Mouse (Mus musculus): ENCODE results near the gene Dnajb13. TPM values are rescaled to one million over a fixed set of nuclear protein-coding genes. Genes with fewer than 3 reads are reported as not detected.
A peak's percentile ranks its signal among the peaks of the same experiment; 100 is the strongest.

Dnajb13 gene
- polyA plus RNA-seq, 1 experiment from 2014 or later = 4.7 TPM

- ATAC-seq (ENCODE audit: low read depth) = no peak
- no peak for DNase-seq (ENCODE audit: low spot score)
- no peak overlapping the region for H3K4me2 ChIP-seq (ENCODE audit: low read depth, low read length)
- H3K4me1 ChIP-seq (ENCODE audit: control insufficient read depth, insufficient read depth, low read length) = no peaks in the 10 kb centered on the region
- no peak overlapping the region for H3K27ac ChIP-seq (replicated peaks; ENCODE audit: low read depth, low read length)
- no peaks in the 10 kb centered on the region for H3K27me3 ChIP-seq (replicated peaks; ENCODE audit: control insufficient read depth, insufficient read depth, low read length)
- no peaks in the 10 kb centered on the region for H3K9me3 ChIP-seq (ENCODE audit: control insufficient read depth, low read length)
- H3K36me3 ChIP-seq (ENCODE audit: control insufficient read depth, insufficient read depth, low read length) = peaks cover 15% of the 10 kb centered on the region; the same call in 1 of the 2 replicates
- no peak overlapping the region for H3K9ac ChIP-seq (ENCODE audit: low read depth, low read length)
- WGBS = 85% methylated on average over 5 of the region's 5 CpGs
- no peak overlapping the region for H3K4me3 ChIP-seq (ENCODE audit: low read depth, low read length)
Measured at GRCm38 (mm10) chr7:100503076-100503475, 11.7 kb downstream of the Dnajb13 start.

GRCm38 (mm10) chr7:100502374-100502922, 12.3 kb downstream of the Dnajb13 start:
- 77% methylated on average over 7 of the region's 7 CpGs for WGBS
- Histone ChIP-seq H3K36me3 (ENCODE audit: control insufficient read depth, insufficient read depth, low read length) (peaks cover 15% of the 10 kb centered on the region; the same call in 1 of the 2 replicates), H3K4me2 (ENCODE audit: low read depth, low read length) (no peak overlapping the region), H3K9ac (ENCODE audit: low read depth, low read length) (no peak overlapping the region), H3K27me3 (replicated peaks; ENCODE audit: control insufficient read depth, insufficient read depth, low read length) (no peaks in the 10 kb centered on the region), H3K27ac (replicated peaks; ENCODE audit: low read depth, low read length) (no peak overlapping the region), H3K9me3 (ENCODE audit: control insufficient read depth, low read length) (no peaks in the 10 kb centered on the region), H3K4me3 (ENCODE audit: low read depth, low read length) (no peak overlapping the region), H3K4me1 (ENCODE audit: control insufficient read depth, insufficient read depth, low read length) (no peaks in the 10 kb centered on the region)
- no peak for ATAC-seq (ENCODE audit: low read depth)
- no peak for DNase-seq (ENCODE audit: low spot score)

DNA sequence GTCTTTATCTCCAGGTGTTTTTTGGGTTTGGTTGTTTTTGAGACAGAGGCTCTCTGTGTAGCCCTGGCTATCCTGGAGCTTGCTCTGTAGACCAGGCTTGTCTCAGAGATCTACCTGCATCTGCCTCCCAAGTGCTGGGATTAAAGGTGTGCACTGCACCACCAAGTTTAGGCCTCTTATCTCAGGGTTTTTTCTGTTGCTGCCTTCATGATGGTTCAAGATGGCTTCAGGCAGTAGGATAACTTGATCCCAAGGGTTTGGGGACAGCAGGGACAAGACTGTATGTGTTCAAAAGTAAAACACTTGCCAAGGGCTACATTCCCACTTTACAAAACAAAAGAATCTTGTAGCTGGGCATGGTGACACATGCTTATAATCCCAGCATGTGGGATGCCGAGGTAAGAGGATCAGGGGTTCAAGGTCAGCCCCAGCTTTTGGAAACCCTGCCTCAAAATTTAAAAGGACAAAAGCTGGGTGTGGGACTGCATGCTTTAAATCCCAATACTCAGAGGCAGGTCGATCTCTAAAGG, 12.9 kb downstream of the Dnajb13 start:
- Histone ChIP-seq H3K4me2 (ENCODE audit: low read depth, low read length) (no peak overlapping the region), H3K27ac (replicated peaks; ENCODE audit: low read depth, low read length) (no peak overlapping the region), H3K9me3 (ENCODE audit: control insufficient read depth, low read length) (no peaks in the 10 kb centered on the region), H3K36me3 (ENCODE audit: control insufficient read depth, insufficient read depth, low read length) (peaks cover 15% of the 10 kb centered on the region; the same call in 1 of the 2 replicates), H3K27me3 (replicated peaks; ENCODE audit: control insufficient read depth, insufficient read depth, low read length) (no peaks in the 10 kb centered on the region), H3K4me3 (ENCODE audit: low read depth, low read length) (no peak overlapping the region), H3K9ac (ENCODE audit: low read depth, low read length) (no peak overlapping the region), H3K4me1 (ENCODE audit: control insufficient read depth, insufficient read depth, low read length) (no peaks in the 10 kb centered on the region)
- ATAC-seq (ENCODE audit: low read depth) (no peak), DNase-seq (ENCODE audit: low spot score) (no peak)
- 41% methylated on average over 2 of the region's 2 CpGs for WGBS

DNA sequence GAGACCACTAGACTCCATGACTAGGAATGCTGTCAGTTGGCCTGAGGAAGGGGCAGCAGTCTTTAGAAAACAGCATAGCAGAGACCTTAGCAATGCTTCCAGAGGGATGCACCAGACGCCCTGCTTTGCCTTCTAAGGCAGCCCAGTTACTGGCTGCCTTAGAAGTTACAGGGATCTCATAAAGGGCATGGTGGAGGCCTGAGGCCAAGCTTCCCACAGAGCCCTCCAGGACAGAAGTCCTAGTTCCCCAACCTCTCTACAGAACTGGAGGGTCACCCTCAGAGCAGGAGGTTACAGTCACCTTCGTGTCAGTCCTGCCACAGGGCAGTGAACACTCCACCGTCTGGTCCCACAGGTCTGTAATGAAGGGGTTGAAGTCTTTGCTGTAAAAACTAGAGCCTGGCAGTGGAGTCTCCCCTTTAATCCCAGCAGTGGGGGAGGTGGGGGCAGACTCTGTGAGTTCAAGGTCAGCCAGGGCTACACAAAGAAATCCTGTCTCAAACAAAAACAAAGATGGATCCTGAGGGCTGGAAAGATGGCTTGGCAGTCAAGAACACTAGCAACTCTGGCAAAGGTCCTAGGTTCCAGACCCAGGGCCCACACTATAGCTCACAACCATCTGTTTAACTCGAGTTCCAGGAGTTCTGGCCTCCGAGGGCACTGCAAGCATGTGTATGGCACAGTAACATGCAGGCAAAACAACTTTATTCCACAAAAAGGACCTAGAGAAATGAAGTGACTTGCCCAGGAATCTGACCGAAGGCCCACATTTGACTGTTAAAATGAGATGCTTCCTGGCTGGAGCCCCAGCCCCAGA, 13.5 kb downstream of the Dnajb13 start:
- Histone ChIP-seq H3K4me3 (ENCODE audit: low read depth, low read length) (no peak overlapping the region), H3K9ac (ENCODE audit: low read depth, low read length) (0 out of 2 replicates have a peak overlapping the region, but pooled peaks have one; percentile 2), H3K9me3 (ENCODE audit: control insufficient read depth, low read length) (no peaks in the 10 kb centered on the region), H3K4me2 (ENCODE audit: low read depth, low read length) (no peak overlapping the region), H3K36me3 (ENCODE audit: control insufficient read depth, insufficient read depth, low read length) (peaks cover 15% of the 10 kb centered on the region; the same call in 1 of the 2 replicates), H3K4me1 (ENCODE audit: control insufficient read depth, insufficient read depth, low read length) (0 out of 2 replicates have a peak, but pooled peaks cover 2% of the 10 kb centered on the region), H3K27me3 (replicated peaks; ENCODE audit: control insufficient read depth, insufficient read depth, low read length) (no peaks in the 10 kb centered on the region), H3K27ac (replicated peaks; ENCODE audit: low read depth, low read length) (no peak overlapping the region)
- 58% methylated on average over 6 of the region's 6 CpGs for WGBS
- DNase-seq (ENCODE audit: low spot score) = no peak
- ATAC-seq (ENCODE audit: low read depth) = peak; percentile 13; the same call in 1 of the 2 replicates

DNA sequence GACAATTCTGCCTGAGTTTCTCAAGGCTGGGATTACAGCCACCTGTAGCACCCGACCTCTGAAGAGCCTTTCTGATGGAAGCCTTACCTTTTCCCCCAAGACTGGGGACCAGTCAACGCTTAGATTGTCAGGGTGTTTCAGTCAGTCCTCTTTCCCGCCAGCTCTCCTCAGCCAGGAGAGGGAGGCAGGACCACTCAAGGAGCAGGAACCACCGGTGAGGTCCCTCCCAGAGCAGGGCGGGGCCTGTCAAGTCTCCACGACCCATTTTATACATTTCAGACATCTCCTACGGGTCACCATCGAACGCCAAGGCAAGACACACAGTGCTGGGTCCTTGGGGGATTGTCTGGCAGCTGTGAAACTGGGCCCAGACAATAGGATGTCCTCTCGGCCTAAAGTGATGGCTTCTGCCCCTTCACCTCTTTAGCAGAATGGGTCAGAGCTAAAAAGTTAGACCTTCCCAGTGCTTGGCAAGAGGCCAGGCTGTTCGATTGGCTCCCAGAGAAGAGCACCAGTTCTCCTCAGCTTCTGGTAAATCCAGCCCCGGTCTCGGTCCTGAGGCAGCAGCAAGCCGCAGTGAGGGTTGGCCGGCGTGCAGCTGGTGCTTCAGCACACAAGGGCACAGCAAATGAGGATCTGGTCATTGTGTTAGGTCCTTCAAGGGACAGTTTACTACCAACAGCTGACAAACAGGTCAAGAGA, 14.3 kb downstream of the Dnajb13 start:
- Histone ChIP-seq H3K4me2 (ENCODE audit: low read depth, low read length) (no peak overlapping the region), H3K36me3 (ENCODE audit: control insufficient read depth, insufficient read depth, low read length) (peaks cover 15% of the 10 kb centered on the region; the same call in 1 of the 2 replicates), H3K4me3 (ENCODE audit: low read depth, low read length) (no peak overlapping the region), H3K9ac (ENCODE audit: low read depth, low read length) (0 out of 2 replicates have a peak overlapping the region, but pooled peaks have one; percentile 2), H3K4me1 (ENCODE audit: control insufficient read depth, insufficient read depth, low read length) (peaks cover 10% of the 10 kb centered on the region), H3K27ac (replicated peaks; ENCODE audit: low read depth, low read length) (no peak overlapping the region), H3K9me3 (ENCODE audit: control insufficient read depth, low read length) (no peaks in the 10 kb centered on the region), H3K27me3 (replicated peaks; ENCODE audit: control insufficient read depth, insufficient read depth, low read length) (no peaks in the 10 kb centered on the region)
- ATAC-seq (ENCODE audit: low read depth) = no peak
- no peak for DNase-seq (ENCODE audit: low spot score)
- WGBS = 60% methylated on average over 16 of the region's 16 CpGs

DNA sequence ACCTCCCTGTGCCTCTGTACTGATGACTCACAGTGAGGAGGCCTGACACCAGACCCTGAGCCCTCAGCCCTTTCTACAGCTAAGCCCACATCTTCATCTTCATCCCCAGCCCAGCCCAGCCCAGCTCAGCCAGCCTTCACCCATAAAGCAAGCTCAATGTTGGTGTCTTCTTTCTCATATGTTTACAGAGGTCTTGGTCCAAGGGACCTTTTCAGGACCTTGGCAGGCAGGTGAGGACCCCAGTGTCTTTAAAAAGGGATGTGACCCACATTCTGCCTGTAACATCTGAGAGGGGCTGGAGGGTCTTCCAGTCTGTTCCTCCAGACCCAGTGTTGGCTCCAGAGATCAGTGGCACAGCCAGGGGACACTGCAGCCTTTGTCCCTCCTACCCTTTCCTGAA, 15.3 kb downstream of the Dnajb13 start:
- no peaks in the 10 kb centered on the region for H3K9me3 ChIP-seq (ENCODE audit: control insufficient read depth, low read length)
- H3K27ac ChIP-seq (replicated peaks; ENCODE audit: low read depth, low read length) = no peak overlapping the region
- H3K4me2 ChIP-seq (ENCODE audit: low read depth, low read length) = no peak overlapping the region
- DNase-seq (ENCODE audit: low spot score) (no peak), ATAC-seq (ENCODE audit: low read depth) (no peak)
- no peak overlapping the region for H3K9ac ChIP-seq (ENCODE audit: low read depth, low read length)
- peaks cover 15% of the 10 kb centered on the region; the same call in 1 of the 2 replicates for H3K36me3 ChIP-seq (ENCODE audit: control insufficient read depth, insufficient read depth, low read length)
- H3K4me3 ChIP-seq (ENCODE audit: low read depth, low read length) = no peak overlapping the region
- peaks cover 19% of the 10 kb centered on the region for H3K4me1 ChIP-seq (ENCODE audit: control insufficient read depth, insufficient read depth, low read length)
- H3K27me3 ChIP-seq (replicated peaks; ENCODE audit: control insufficient read depth, insufficient read depth, low read length) = no peaks in the 10 kb centered on the region

DNA sequence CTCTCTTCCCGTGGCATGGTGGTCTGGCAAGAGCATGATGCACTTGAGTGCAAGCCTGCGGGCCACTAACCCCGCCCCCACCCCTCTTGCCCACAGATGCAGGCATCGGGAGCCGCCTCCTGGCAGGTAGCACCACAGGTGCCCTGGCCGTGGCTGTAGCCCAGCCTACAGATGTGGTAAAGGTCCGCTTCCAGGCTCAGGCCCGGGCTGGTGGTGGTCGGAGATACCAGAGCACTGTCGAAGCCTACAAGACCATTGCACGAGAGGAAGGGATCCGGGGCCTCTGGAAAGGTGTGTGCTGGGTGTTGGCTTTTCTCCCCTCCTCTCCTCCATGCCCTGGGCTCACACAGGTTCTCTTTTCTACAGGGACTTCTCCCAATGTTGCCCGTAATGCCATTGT, 16.8 kb downstream of the Dnajb13 start:
- H3K4me1 ChIP-seq (ENCODE audit: control insufficient read depth, insufficient read depth, low read length) = peaks cover 26% of the 10 kb centered on the region
- no peaks in the 10 kb centered on the region for H3K27me3 ChIP-seq (replicated peaks; ENCODE audit: control insufficient read depth, insufficient read depth, low read length)
- DNase-seq (ENCODE audit: low spot score) = no peak
- 92% methylated on average over 13 of the region's 13 CpGs for WGBS
- no peak overlapping the region for H3K27ac ChIP-seq (replicated peaks; ENCODE audit: low read depth, low read length)
- no peak overlapping the region for H3K4me3 ChIP-seq (ENCODE audit: low read depth, low read length)
- no peak for ATAC-seq (ENCODE audit: low read depth)
- no peaks in the 10 kb centered on the region for H3K9me3 ChIP-seq (ENCODE audit: control insufficient read depth, low read length)
- peaks cover 15% of the 10 kb centered on the region; the same call in 1 of the 2 replicates for H3K36me3 ChIP-seq (ENCODE audit: control insufficient read depth, insufficient read depth, low read length)
- no peak overlapping the region for H3K9ac ChIP-seq (ENCODE audit: low read depth, low read length)
- no peak overlapping the region for H3K4me2 ChIP-seq (ENCODE audit: low read depth, low read length)

DNA sequence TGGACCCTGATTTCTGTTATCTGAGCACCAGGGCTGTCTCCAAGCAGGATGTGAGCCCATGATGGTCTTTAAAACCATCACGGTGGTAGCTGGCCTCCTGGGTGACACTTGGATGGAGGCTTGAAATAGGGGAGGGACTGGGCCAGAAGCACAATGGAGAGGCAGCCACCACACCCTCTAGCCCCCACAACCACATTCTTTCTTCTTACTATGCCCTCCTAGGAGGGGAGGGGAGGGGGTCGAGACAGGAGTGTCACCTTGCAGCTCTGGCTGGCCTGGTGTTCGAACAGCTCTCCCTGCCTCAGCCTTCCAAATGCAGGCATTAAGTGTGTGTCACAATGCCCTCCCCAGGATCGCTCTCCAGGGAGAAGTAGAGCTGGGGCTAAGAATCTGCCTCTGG, 17.4 kb downstream of the Dnajb13 start:
- no peak overlapping the region for H3K27ac ChIP-seq (replicated peaks; ENCODE audit: low read depth, low read length)
- peaks cover 15% of the 10 kb centered on the region; the same call in 1 of the 2 replicates for H3K36me3 ChIP-seq (ENCODE audit: control insufficient read depth, insufficient read depth, low read length)
- H3K4me2 ChIP-seq (ENCODE audit: low read depth, low read length) = no peak overlapping the region
- H3K27me3 ChIP-seq (replicated peaks; ENCODE audit: control insufficient read depth, insufficient read depth, low read length) = no peaks in the 10 kb centered on the region
- H3K4me3 ChIP-seq (ENCODE audit: low read depth, low read length) = no peak overlapping the region
- peaks cover 32% of the 10 kb centered on the region for H3K4me1 ChIP-seq (ENCODE audit: control insufficient read depth, insufficient read depth, low read length)
- DNase-seq (ENCODE audit: low spot score) = no peak
- H3K9me3 ChIP-seq (ENCODE audit: control insufficient read depth, low read length) = no peaks in the 10 kb centered on the region
- no peak overlapping the region for H3K9ac ChIP-seq (ENCODE audit: low read depth, low read length)
- no peak for ATAC-seq (ENCODE audit: low read depth)
- WGBS = 76% methylated on average over 4 of the region's 4 CpGs

All from embryonic facial prominence, embryonic 14.5 days (tissue).